Comparison of ENCODE assay signal across 22 mouse cellular contexts in genomic region chr2:180006352-180007017, GRCm38 (mm10). TPM values are rescaled to one million over a fixed set of nuclear protein-coding genes. Genes with fewer than 3 reads are reported as not detected.
DNase-seq lines count a peak whose midpoint lies in the region; ATAC-seq and TF ChIP-seq lines count a peak whose summit lies in the region.
"Had no signal": no experiment of that assay in that cellular context is flagged by ENCODE, and none has a peak within 500 bp of the region (broad histone marks: within the 10 kb centered on the region; RNA-seq: fewer than 3 reads in every experiment).

No protein-coding gene starts in this region.

- H3K4me3 ChIP-seq in gastrocnemius, adult 2 months = no peak overlapping the region
- no peak overlapping the region for H3K4me3 ChIP-seq in lung, embryonic 14.5 days (ENCODE audit: low read depth, low read length)
- H3K4me3 ChIP-seq in intestine, embryonic 15.5 days (replicated peaks) = no peak overlapping the region
- no peak overlapping the region for H3K4me3 ChIP-seq in stomach, embryonic 16.5 days (replicated peaks; ENCODE audit: low read length)
- H3K4me3 ChIP-seq: embryonic facial prominence, embryonic 12.5 days; forebrain, embryonic 15.5 days; hindbrain, embryonic 10.5 days; liver, embryonic 13.5 days had no signal

- no peak for DNase-seq in gastrocnemius, adult 2 months
- DNase-seq in gastrocnemius, postnatal 4 days (ENCODE audit: low spot score in 2 of 2) = no peak
- DNase-seq in lung, embryonic 14.5 days = peak; percentile 17
- no peak for DNase-seq in lung, postnatal 14 days
- DNase-seq in natural killer cell, adult 2 months (ENCODE audit: low spot score in 2 of 2) = no peak
- DNase-seq: adrenal gland, postnatal 10 days; cerebellum, adult 9-10 months; kidney, adult 9 months; kidney, postnatal 36 days; left cerebral cortex, postnatal 4 days; liver, embryonic 13.5 days; lung, postnatal 10 days; right cerebral cortex, postnatal 4 days had no signal

- no peak for TF ChIP-seq CTCF in gastrocnemius, adult 2 months (IDR thresholded peaks at IDR 0.05)
- no peak for TF ChIP-seq CTCF in lung, embryonic 14.5 days (IDR thresholded peaks at IDR 0.05; ENCODE audit: low read depth)

- no peaks in the 10 kb centered on the region for H3K27me3 ChIP-seq in lung, embryonic 14.5 days (ENCODE audit: insufficient read depth, low read length)
- H3K27me3 ChIP-seq in intestine, embryonic 15.5 days (replicated peaks) = no peaks in the 10 kb centered on the region
- H3K27me3 ChIP-seq in stomach, embryonic 16.5 days (ENCODE audit: control insufficient read depth, insufficient read depth, low read length) = no peaks in the 10 kb centered on the region
- H3K27me3 ChIP-seq: embryonic facial prominence, embryonic 12.5 days; forebrain, embryonic 15.5 days had no signal

- WGBS in lung, embryonic 14.5 days = 29% methylated on average over 9 of the region's 9 CpGs
- 36% methylated on average over 9 of the region's 9 CpGs for WGBS in intestine, embryonic 15.5 days
- WGBS in stomach, embryonic 16.5 days = 35% methylated on average over 9 of the region's 9 CpGs

- no peak for ATAC-seq in lung, embryonic 14.5 days (ENCODE audit: insufficient read depth)
- ATAC-seq in intestine, embryonic 15.5 days = peak; percentile 82
- peak; percentile 77 for ATAC-seq in stomach, embryonic 16.5 days (ENCODE audit: insufficient read depth, low FRiP score)
- ATAC-seq: activated CD4-positive, CD25-positive, alpha-beta regulatory T cell, adult 4 months; forebrain, embryonic 15.5 days; hindbrain, postnatal 0 days; midbrain, embryonic 16.5 days had no signal

- H3K4me1 ChIP-seq in lung, embryonic 14.5 days (ENCODE audit: insufficient read depth) = no peaks in the 10 kb centered on the region
- H3K4me1 ChIP-seq in intestine, embryonic 15.5 days (replicated peaks) = peaks cover 4% of the 10 kb centered on the region; the same call in 1 of the 2 replicates
- no peaks in the 10 kb centered on the region for H3K4me1 ChIP-seq in stomach, embryonic 16.5 days (ENCODE audit: control insufficient read depth, insufficient read depth, low read length)
- H3K4me1 ChIP-seq: embryonic facial prominence, embryonic 12.5 days; forebrain, embryonic 15.5 days; hindbrain, embryonic 10.5 days; liver, embryonic 13.5 days had no signal

- no peaks in the 10 kb centered on the region for H3K36me3 ChIP-seq in lung, embryonic 14.5 days (ENCODE audit: insufficient read depth)
- no peaks in the 10 kb centered on the region for H3K36me3 ChIP-seq in intestine, embryonic 15.5 days
- H3K36me3 ChIP-seq in stomach, embryonic 16.5 days (ENCODE audit: control insufficient read depth, insufficient read depth, low read length) = no peaks in the 10 kb centered on the region
- H3K36me3 ChIP-seq: embryonic facial prominence, embryonic 12.5 days; forebrain, embryonic 15.5 days; G1E; hindbrain, embryonic 10.5 days; liver, embryonic 13.5 days had no signal

- intact Hi-C loops in gastrocnemius, adult 2 months (cut with DNase I) = no loop called here

- no peaks in the 10 kb centered on the region for H3K9me3 ChIP-seq in lung, embryonic 14.5 days (ENCODE audit: low read depth, low read length)
- H3K9me3 ChIP-seq in intestine, embryonic 15.5 days = no peaks in the 10 kb centered on the region
- H3K9me3 ChIP-seq in stomach, embryonic 16.5 days (replicated peaks; ENCODE audit: control insufficient read depth, low read length) = no peaks in the 10 kb centered on the region
- H3K9me3 ChIP-seq: forebrain, embryonic 15.5 days; G1E; liver, embryonic 13.5 days had no signal

- H3K4me2 ChIP-seq in lung, embryonic 14.5 days = no peak overlapping the region
- peak overlapping the region; percentile 31; the same call in 1 of the 2 replicates for H3K4me2 ChIP-seq in intestine, embryonic 15.5 days (replicated peaks)
- H3K4me2 ChIP-seq in stomach, embryonic 16.5 days (ENCODE audit: low read depth, low read length) = 0 out of 2 replicates have a peak overlapping the region, but pooled peaks have one; percentile 2
- H3K4me2 ChIP-seq: embryonic facial prominence, embryonic 12.5 days; forebrain, embryonic 15.5 days; liver, embryonic 13.5 days had no signal

- H3K9ac ChIP-seq in lung, embryonic 14.5 days = no peak overlapping the region
- H3K9ac ChIP-seq in intestine, embryonic 15.5 days = no peak overlapping the region
- H3K9ac ChIP-seq in stomach, embryonic 16.5 days (ENCODE audit: low read length) = no peak overlapping the region
- H3K9ac ChIP-seq: embryonic facial prominence, embryonic 12.5 days; forebrain, embryonic 15.5 days; liver, embryonic 13.5 days had no signal

- peak overlapping the region; percentile 12; the same call in 1 of the 2 replicates for H3K27ac ChIP-seq in gastrocnemius, adult 2 months
- no peak overlapping the region for H3K27ac ChIP-seq in lung, embryonic 14.5 days (ENCODE audit: low read depth)
- H3K27ac ChIP-seq in intestine, embryonic 15.5 days = no peak overlapping the region
- H3K27ac ChIP-seq in stomach, embryonic 16.5 days (ENCODE audit: low read length) = peak overlapping the region; percentile 1; the same call in 1 of the 2 replicates
- H3K27ac ChIP-seq: embryonic facial prominence, embryonic 12.5 days; forebrain, embryonic 15.5 days; hindbrain, embryonic 10.5 days; hindbrain, postnatal 0 days; liver, embryonic 13.5 days had no signal

RNA-seq across cellular contexts. Expression of gene Lsm14b, which starts 18.3 kb away (rescaled TPM):
- 10 to 100 TPM; 46.2 to 48.3 TPM for total RNA-seq in gastrocnemius, adult 2 months (2021)
- 10 to 100 TPM; 48.3 to 50.8 TPM for total RNA-seq in gastrocnemius, postnatal 4 days (2021)
- polyA plus RNA-seq in lung, embryonic 14.5 days (2014; fragmentation: Nextera tagmentation; extraction: Ambion mirVana) = 6.5 and 6.8 TPM in 2 replicates
- 5.5 and 5.6 TPM in 2 replicates for polyA plus RNA-seq in intestine, embryonic 15.5 days (2015; fragmentation: Nextera tagmentation; extraction: Ambion mirVana)
- polyA plus RNA-seq in stomach, embryonic 16.5 days (2015; fragmentation: Nextera tagmentation; extraction: Ambion mirVana) = 2.0 and 2.2 TPM in 2 replicates

RNA-seq across cellular contexts. Expression of gene Taf4, which starts 30.0 kb away (rescaled TPM):
- total RNA-seq in gastrocnemius, adult 2 months (2021) = 10 to 100 TPM; 10.5 to 10.9 TPM
- 10 to 100 TPM; 14.1 to 15.7 TPM for total RNA-seq in gastrocnemius, postnatal 4 days (2021)
- polyA plus RNA-seq in lung, embryonic 14.5 days (2014; fragmentation: Nextera tagmentation; extraction: Ambion mirVana) = 4.6 and 5.5 TPM in 2 replicates
- polyA plus RNA-seq in intestine, embryonic 15.5 days (2015; fragmentation: Nextera tagmentation; extraction: Ambion mirVana) = 3.0 and 3.1 TPM in 2 replicates
- polyA plus RNA-seq in stomach, embryonic 16.5 days (2015; fragmentation: Nextera tagmentation; extraction: Ambion mirVana) = 2.9 and 3.2 TPM in 2 replicates

RNA-seq across cellular contexts. Expression of gene Psma7, which starts 35.7 kb away (rescaled TPM):
- total RNA-seq in gastrocnemius, adult 2 months (2021) = 100 to 1,000 TPM; 135 to 160 TPM
- 100 to 1,000 TPM; 201 TPM for total RNA-seq in gastrocnemius, postnatal 4 days (2021)
- polyA plus RNA-seq in lung, embryonic 14.5 days (2014; fragmentation: Nextera tagmentation; extraction: Ambion mirVana) = 548 and 630 TPM in 2 replicates
- 584 and 619 TPM in 2 replicates for polyA plus RNA-seq in intestine, embryonic 15.5 days (2015; fragmentation: Nextera tagmentation; extraction: Ambion mirVana)
- polyA plus RNA-seq in stomach, embryonic 16.5 days (2015; fragmentation: Nextera tagmentation; extraction: Ambion mirVana) = 471 and 493 TPM in 2 replicates

RNA-seq across cellular contexts. Expression of gene Ss18l1, which starts 35.8 kb away (rescaled TPM):
- total RNA-seq in gastrocnemius, adult 2 months (2021) = 1 to 10 TPM; 1.9 to 2.7 TPM
- total RNA-seq in gastrocnemius, postnatal 4 days (2021) = 1 to 10 TPM; 3.7 to 4.3 TPM
- 4.7 and 5.6 TPM in 2 replicates for polyA plus RNA-seq in lung, embryonic 14.5 days (2014; fragmentation: Nextera tagmentation; extraction: Ambion mirVana)
- polyA plus RNA-seq in intestine, embryonic 15.5 days (2015; fragmentation: Nextera tagmentation; extraction: Ambion mirVana) = 3.7 and 4.2 TPM in 2 replicates
- polyA plus RNA-seq in stomach, embryonic 16.5 days (2015; fragmentation: Nextera tagmentation; extraction: Ambion mirVana) = 4.2 and 4.3 TPM in 2 replicates

Comparison
In these comparisons a context has a peak if more than half of its experiments do, and no peak if none do; other contexts are left out.
1. H3K27ac ChIP-seq: peak in gastrocnemius, adult 2 months (single experiment) and stomach, embryonic 16.5 days (single experiment); none in lung, embryonic 14.5 days (single experiment) and intestine, embryonic 15.5 days (single experiment).